Mouse (Mus musculus): ENCODE results near the gene Trir.

Trir gene

DNA sequence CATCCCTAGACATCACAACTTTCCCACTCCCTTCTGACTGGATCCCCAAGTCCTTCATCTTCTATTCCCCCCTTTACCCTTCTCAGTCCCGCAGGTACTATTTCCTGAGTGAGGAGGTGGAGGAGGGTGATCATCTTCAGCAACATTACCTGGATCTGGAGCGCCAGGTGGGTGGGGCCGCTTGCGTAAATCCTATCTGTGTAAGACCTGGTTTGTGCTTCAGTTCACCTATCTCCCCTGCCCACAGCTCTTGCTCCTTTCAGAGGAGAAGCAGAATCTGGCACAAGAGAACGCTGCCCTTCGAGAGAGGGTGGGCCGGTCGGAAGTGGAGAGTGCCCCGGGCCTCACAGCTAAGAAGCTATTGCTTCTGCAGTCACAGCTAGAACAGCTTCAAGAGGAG, 32.2 kb upstream of the Trir start:
- DNase-seq (ENCODE audit: low spot score), result no peak

DNA sequence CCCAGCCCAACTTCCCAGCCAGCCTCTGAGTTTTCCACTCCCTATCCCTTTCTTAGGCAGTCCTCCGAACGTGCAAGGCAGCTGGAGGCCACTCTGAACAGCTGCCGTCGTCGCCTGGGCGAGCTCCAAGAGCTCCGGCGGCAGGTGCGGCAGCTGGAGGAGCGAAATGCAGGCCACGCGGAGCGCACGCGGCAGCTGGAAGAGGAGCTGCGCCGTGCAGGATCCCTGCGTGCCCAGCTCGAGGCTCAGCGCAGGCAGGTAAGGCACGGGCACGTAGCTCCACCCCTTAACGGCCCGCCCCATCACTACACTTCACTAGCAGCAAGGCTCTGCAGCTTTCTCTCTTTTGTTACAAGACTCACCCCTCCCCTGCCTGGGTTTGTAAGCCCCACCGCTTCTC, 30.9 kb upstream of the Trir start:
- no peak for DNase-seq (ENCODE audit: low spot score)

DNA sequence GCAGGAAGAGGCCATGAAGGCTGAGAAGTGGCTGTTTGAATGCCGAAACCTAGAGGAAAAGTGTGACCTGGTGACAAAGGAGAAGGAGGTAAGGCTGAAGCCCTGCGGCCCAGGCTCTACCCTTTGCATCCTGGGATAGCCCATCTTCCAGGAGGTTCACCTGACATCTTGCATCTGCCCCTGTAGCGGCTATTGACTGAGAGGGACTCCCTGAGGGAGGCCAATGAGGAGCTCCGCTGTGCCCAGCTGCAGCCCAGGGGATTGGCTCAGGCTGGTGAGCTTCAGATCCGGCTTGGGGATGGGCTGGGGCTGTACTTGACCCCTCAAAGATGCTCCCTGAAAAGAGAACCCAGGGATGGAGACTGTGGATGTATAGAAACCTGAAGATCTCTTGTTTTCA, 29.6 kb upstream of the Trir start:
- DNase-seq (ENCODE audit: low spot score), result no peak

DNA sequence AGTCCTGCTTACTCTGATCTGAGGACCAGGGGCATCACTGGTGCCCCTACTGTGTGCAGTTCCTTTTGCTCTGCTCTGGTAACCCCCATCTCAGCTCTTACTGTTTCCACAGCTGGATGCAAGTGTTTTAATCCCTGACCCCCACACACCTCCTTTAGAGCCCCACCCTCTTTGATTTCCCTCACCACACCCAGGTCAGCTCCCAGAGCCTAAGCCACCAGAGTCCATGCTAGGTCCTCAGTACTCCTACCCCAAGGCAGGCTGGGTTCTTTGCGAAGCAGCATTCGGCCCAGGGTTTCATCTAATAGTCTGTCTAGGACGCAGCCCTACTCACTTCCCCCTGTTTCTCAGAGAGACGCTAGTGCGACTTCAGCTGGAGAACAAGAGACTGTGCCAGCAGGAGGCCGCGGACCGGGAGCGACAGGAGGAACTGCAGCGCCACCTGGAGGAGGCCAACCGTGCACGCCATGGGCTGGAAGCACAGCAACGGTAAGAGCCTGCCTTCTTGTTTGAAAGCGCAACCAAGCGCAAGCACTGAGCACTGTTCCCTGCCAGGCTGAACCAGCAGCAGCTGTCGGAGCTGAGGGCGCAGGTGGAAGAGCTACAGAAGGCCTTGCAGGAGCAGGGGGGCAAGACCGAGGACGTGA, 28.9 kb upstream of the Trir start:
- DNase-seq (ENCODE audit: low spot score), result peak; percentile 91

DNA sequence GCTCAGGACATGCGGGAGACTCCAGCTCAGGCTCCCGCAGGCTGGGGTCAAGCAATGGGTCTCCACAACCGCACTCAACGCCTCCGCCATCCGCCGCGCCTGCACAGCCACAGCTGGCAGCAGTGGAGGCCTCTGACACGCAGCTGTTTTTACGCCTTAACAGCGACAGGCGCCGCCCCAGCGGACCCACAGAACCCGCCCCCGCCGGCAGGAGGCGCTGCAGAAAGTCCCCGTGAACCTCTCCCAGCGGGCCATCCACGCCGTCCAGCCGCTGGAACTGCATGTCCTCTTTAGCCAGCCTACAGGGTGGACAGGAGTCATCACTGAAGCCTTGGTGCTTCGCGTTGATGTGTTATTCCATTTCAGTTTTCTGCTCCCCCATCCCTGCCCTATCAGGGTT, 18.9 kb upstream of the Trir start:
- peak; percentile 43 for DNase-seq (ENCODE audit: low spot score)

DNA sequence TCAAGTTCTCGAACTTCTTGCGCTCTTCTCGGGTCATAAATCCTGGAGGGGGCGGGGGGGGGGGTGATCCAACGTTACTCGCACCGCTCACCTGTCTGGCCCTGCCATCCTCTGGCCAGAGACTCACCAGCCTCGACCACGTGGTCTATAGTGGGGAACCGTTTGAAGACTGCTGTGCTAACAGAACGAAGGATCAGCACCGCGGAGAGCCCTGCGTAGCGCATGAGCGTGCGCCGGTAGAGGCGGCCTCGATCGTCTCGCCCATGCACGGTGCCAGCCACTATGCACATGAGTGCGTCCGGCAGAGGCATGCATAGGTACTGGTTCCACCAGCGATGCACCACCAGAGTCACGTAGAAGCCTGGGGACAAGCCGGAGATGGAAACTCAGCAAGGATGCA, 15.4 kb upstream of the Trir start:
- no peak for DNase-seq (ENCODE audit: low spot score)

DNA sequence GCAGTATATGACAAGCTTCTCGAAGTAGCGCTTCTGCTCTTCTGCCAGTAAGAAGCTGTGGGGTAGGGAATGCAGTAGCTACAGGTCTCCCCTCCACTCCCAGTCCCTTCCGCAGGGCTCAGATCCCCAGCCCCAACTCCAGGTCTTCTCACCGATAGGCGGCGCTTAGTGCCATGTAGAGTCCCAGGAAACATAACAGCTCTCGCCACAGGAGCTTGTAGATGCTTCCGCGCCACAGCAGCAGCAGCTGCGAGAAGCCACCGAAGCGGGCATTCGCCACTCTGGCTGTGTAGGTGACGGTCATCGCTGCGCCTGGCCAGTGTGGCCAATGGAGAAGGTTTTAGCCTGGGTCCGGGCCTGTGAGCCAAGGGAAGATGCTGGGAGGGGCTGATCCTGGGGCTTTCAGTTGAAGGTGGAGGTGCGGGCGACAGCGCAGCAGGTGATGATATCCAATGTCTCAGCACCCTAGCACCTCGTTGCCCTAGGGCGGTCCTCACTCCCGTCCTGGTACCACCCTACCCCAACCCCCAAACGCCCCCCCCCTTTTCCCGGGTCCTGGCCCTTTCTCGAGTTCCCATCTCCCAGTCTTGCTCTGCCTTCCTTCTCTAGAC, 13.3 kb upstream of the Trir start:
- DNase-seq (ENCODE audit: low spot score), result peak; percentile 67

DNA sequence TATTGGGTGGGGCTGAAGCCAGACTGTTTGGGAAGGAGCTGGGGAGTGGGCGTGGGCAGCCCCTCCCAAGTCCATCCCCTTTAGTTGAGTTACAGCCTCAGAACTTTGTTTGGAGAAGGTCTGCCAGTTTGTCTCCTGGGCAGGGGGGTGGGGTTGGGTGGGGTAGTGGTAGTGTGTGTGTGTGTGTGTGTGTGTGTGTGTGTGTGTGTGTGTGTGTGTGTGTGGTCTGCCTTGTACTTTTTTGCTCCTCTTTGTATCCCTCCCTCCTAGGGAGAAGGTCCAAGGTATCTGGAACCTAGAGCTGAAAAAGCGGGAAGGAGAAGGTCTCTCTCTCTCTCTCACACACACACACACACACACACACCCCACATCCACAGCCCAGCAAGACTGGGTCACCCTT, 12.2 kb upstream of the Trir start, which contains the start of gene Best2:
Gene Best2 (minus strand): TSS at position 101 of the 400 bp plus-strand sequence.
- no peak for DNase-seq (ENCODE audit: low spot score)

DNA sequence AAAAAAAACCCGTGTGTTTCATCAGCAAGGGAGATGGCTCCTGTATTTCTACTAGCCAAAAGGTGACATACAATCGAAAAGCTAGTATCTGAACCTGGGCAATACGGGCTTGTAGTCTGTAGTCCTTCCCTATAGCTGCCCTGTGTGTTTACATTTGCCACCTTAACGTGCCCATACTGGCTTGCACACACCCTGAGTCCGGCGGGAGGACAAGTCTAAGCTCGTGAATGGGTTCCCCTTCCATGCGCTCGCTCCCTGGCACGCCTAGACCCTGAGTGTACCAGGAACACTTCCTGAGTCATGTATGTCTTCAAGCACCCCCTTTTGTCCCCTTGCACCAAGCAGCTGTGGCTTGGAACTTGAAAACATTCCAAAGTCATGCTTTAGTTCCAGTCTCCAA, 9.9 kb upstream of the Trir start:
- no peak for DNase-seq (ENCODE audit: low spot score)

DNA sequence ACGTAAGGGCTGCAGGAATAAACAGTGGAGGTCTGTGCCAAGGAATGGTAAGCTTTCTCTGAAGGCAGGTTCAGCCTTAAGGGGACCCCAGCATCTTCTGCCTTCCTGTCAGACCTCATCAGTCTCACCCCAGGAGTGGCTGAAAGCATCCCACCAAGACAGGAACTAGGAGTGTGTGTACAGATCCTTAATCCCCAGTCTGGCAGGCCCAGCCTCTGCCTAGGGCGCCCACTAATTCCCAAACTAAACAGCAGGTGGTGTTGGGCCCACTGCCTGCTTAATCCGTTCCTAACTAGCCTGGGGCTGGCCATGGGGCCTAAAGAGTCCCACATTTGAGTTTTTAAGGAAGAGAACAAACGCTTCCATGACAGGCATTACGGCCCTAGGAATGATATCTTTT, 9.4 kb upstream of the Trir start:
- DNase-seq (ENCODE audit: low spot score), result no peak

DNA sequence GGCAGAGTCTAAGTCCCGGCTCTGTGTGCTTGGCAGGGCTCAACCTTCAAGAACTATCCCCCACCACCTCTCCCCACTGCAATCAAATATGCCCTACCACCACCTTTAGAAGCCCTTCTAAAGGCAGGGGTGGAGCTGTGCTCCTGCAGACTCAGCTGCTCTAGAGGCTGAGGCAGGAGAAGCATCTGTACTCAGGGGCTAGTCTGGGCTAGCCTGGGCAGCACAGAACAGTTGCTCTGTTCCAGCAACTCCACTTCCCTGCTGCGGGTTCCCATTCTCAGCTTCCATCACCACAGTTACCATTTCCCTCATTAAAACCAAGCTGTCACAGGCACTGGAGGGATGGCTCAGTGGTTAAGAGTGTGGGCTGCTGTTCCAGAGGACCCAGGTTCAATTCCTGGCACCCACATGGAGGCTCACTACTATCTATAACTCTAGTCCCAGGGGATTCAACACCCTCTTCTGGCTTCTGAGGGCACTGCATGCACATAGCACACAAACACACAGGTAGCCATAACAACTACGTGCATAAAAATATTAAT, 5.0 kb upstream of the Trir start:
- no peak for DNase-seq (ENCODE audit: low spot score)

DNA sequence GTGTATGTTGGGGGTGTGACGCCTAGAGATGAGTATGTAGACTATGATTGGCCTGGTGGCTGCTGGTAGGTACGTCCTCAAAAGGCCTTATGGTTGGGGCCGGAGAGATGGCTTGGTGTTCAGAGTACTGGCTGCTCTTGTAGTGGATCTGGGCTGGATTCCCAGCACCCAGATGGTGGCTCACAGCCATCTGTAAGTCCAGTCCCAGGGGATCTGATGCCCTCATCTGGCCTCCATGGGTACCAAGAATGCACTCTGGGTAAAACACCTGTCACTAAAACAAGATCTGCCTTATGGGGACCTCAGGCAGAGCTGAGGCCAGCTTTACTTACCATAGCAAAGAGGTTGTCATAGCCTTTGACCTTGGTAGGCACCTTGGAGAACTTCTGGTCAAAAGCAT, 2.8 kb upstream of the Trir start:
- DNase-seq (ENCODE audit: low spot score), result no peak

DNA sequence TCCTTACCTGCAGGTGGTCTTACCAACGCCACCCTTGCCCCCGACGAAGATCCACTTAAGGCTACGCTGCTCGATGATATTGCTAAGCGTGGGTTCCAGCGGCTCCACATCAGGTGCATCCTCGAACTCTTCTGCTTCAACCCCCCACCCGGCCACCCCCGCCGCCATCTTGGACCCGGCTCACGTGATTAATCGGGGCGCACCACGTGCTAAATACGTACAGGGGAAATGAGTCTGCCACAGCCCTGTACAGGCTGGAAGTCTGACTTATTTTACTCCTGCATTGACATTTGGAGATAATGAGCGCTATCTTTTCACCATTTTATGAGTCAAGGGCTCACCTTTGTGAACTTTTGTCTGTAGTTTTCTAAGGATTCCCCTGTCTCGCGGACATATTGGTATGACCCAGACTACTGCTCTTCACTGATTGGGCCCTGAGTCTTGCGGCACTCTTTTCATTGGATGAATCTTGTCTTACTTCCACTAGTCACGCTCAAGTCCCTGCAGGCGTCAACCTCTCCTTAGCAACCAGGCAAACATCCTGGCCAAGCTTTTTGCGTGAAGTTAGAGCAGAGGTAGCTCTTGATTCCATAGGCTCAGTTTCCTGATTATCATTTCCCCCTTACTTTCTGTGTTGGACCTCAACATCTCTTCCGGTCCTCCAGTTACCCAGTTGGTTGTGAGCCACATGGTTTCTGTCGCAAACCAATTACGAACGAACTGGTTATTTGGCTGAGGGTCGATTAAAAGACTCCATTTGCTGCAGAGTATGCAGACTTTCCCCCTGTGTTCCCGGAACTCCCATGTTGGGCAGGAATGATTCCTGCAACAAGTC, 1.3 kb upstream of the Trir start, which contains the start of gene Asna1:
Gene Asna1 (minus strand): TSS at position 184 of the 835 bp plus-strand sequence.
- DNase-seq (ENCODE audit: low spot score), result peak; percentile 69

DNA sequence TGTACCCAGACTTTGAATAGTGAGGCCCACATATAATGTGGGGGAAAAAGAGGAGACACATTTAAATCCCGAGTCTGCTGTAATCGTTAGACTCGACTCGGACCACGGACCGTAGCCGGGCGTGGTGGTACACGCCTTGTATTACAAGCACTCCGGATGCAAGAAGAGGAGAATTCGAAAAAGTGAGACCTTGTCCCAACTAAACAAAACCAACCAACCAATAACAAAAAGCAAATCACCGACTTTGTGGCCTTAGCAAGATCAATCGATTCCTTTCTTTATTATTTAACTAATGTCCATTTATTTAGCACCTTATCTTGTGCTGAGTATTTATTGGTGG, 863 bp downstream of the Trir start:
- no peak for DNase-seq (ENCODE audit: low spot score)

DNA sequence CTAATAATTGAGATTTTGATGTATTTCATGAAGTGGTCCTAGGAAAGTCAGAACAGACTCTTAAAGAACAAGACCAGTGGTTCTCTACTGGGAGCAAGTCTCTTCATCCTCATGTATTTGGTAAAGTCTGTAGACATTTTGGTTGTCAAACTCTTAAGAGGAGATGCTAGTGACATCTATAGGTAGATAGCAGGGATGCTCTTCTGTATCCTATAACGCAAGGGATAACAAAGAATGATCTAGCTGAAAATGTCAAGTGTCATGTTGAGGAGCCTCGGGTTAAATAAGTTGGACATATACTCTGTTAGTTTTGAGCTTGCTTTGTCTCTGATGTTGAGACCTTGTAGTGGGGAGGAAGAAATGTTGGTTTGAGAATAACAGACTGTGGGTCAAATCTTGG, 1.3 kb downstream of the Trir start:
- no peak for DNase-seq (ENCODE audit: low spot score)

DNA sequence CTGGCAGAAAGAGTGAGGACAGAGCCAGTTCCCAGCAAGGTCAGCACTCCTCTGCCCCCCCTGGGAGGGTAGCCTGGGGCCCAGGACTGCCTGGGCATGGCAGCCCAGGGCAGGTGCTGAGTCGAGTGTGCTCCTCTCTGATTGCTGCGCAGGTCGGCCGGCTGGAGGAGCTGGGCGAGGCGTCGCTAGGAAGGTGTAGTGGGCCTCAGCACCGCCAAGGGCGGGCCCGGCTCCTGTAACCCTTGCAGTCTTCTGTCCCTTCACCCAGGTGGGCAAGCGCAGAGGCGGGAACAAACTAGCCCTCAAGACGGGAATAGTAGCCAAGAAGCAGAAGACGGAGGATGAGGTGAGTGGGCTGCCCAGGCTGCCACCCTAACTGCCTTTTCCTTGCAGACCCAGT, 2.6 kb downstream of the Trir start:
- DNase-seq (ENCODE audit: low spot score), result no peak

DNA sequence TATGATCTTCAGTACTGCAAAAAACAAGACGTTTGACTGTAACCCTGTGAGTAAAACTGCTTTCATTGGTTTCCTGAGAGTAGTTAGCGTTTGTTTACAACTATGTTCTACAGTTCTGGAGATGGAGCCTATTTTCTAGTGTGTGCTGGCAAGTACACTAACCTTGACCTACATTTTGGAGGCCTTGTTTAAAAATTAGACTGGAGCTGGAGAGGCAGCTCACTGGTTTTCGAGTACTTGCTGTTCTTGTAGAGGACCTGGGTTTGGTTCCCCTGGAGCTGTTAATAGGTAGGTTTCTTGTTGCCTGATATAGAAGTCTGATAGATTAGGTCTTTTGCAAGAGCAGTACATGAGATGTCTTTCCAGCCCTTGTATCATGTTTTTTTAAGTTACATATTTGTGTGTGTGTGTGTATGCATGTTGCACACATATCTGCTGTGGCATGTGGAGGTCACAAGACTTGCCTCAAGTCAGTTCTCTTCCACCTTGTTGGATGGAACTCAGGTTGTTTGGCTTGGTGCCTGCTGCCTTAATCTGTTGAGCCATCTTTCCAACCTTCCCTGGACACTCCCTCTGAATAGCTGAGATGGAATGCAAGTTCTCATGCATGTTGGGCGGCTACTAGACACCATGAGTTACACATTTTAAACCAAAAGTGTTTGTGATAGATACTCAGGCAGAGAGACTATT, 6.1 kb downstream of the Trir start:
- no peak for DNase-seq (ENCODE audit: low spot score)

DNA sequence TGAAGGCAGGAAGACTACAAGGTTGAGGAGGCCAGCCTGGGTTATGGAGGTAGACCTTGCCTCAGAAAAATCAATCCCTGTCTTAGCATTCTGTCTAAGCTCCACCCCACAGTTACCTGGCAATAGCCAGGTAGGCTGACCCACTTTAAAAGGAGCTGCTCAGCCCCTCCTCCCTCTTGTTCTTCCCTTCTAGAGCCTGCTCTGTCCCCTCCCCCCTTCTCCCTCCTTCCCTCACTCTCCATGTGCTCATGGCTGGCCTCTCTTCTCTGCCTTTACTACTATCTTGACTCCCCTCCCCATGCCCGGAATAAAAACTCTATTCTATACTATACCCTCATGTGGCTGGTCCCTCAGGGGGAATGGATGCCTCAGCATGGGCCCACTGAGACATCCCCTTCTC, 7.2 kb downstream of the Trir start:
- no peak for DNase-seq (ENCODE audit: low spot score)

DNA sequence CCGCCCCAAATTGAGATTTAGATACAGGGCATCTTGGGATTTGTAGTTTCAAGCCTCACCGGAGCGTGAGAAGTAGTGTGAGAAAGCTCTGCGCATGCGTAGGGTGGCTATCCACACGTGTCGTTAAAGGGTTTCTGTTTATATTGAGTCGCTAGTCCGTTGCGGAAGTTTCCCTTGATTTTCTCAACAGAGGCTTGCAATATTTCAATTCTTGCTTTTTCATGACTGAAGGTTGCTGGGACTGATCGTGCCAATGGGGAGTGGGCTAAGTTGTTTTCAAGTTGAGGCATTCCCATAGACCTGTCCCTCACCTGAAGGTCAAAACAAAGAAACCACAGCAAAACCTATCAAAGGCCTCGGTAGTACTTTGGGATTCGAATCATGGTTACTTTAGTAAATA, 8.1 kb downstream of the Trir start:
- DNase-seq (ENCODE audit: low spot score), result peak; percentile 58

DNA sequence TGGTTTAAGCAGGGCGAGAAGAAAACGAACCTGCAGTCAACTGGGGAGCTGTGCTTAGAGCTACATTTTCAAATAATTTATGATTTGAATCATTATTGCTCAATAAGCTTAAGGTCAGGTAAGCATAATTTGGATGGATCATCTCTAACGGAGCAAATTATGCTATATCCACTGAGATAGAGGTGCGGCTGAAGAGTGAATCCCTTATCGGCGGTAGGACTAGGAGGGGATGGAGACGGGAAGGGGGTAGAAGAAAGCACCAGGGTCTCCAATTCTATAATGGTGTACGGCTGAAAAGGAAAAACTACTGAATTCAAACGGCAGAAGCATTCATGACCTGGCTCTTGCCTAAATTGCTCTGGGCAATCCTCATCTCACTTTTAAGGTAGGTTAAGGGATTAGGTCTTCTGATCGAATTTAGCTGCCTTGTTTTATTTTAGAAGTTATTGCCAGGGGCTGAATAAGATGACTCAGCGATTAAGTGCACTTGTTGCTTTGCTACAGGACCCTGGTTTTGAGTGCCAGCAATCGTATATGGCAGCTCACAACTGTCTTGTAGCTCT, 8.6 kb downstream of the Trir start:
- no peak for DNase-seq (ENCODE audit: low spot score)

DNA sequence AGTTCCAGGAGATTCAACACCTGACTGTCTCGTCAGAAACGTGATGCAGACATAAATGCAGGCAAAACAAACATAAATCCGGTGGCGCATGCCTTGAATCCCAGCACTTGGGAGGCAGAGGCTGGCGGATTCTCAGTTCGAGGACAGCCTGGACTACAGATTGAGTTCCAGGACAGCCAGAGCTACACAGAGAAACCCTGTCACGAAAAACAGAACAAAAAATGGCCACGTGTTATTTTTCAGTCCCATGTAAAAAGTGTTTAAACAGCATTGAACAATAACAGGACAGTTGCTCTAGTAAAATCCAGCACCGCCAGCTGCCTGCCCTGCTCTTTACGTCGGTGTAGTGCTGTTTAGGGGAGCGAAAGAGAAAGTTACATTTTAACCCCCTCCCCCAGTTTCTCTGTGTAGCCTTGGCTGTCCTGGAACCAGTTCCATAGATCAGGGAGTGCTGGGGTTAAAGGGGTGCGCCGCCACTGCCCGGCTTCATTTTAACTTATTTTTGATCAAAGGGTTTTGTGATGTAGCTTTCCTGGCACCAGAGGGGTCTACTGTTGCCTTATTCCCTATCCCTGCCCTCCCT, 9.2 kb downstream of the Trir start:
- no peak for DNase-seq (ENCODE audit: low spot score)

DNA sequence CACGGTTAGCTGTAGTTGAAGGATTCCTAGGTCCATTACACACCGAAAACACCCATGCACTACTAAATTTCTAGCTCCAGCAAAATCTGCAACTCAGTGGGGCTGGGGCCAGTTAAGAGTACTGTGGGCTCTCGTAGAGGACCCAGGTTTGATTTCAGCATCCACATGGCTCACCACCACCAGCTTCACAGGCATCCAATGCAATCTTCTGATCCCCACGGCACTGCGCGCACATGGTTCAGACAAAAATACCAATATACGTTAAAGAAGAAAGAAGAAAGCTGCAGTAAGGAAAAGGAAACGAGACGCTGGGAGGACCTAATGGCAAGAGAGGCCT, 9.7 kb downstream of the Trir start:
- no peak for DNase-seq (ENCODE audit: low spot score)
